Mouse (Mus musculus): Measurements from ENCODE around the gene Tcfl5. TPM values are rescaled to one million over a fixed set of nuclear protein-coding genes. Genes with fewer than 3 reads are reported as not detected.
A peak's percentile ranks its signal among the peaks of the same experiment; 100 is the strongest.

Gene Tcfl5
- total RNA-seq (2014; fragmentation: Nextera tagmentation) (not detected in 2 replicates), total RNA-seq (2017) (0.05 TPM in 1 of 2 replicates, not detected in the other), polyA plus RNA-seq (2012) (not detected in 2 replicates)

DNA sequence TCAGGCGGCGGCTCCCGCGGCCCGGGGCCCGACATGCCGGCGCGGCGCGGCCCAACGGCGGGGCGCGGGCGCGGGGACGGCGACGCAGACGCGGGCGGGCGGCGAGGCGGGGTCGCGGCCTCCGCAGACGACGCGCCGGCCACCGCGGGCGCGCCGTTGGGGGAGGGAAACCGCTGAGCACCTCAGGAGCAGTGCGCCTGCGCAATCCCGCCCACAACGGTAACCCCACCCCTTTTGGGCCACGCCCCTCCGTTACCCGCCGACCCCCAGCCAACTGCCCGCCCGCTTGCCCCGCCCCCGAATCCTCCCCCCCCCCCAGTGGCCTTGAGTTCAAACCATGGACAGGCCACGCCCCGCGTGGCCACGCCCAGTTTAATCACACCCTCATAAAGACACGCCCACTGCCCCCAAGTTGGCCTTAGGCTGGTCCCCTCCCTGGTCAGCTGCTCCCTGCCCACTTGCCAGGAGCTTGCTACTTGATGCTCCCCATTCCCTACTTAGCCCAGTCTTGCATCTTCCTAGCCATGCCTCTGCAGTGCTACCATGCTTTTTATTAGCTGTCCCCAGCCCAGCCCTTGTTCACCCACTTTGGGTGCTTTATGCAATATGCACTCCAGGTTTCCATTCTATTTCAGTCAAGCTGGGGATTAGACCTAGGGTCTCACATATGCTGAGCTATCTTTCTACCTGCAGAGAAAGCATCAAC is at the start of gene Tcfl5:
Tcfl5 (minus strand) TSS at position 154 of the 706 bp plus-strand sequence.
- TF ChIP-seq CTCF (IDR thresholded peaks at IDR 0.05; ENCODE audit: low read depth, low read length) (no peak), POLR2AphosphoS5 (IDR thresholded peaks at IDR 0.05; ENCODE audit: insufficient replicate concordance, low read depth, low read length) (no peak), TAL1 (conservative IDR thresholded peaks at IDR 0.05; ENCODE audit: low read depth, low read length) (no peak), GATA1 (IDR thresholded peaks at IDR 0.05; ENCODE audit: borderline replicate concordance, low read length) (no peak), GATA2 (IDR thresholded peaks at IDR 0.05; ENCODE audit: borderline replicate concordance, low read depth, low read length) (no peak)
- Histone ChIP-seq H3K9me3 (replicated peaks) (peaks cover 22% of the 10 kb centered on the region), H3K4me3 (ENCODE audit: low read depth, low read length) (no peak within 1 kb of the TSS; the same call in 1 of the 2 replicates), H3K36me3 (replicated peaks) (no peaks in the 10 kb centered on the region), H3K4me1 (ENCODE audit: insufficient read depth, low read depth, low read length) (no peaks in the 10 kb centered on the region), H3K27me3 (ENCODE audit: insufficient read depth, low read length) (peaks cover 8% of the 10 kb centered on the region)
- no peak for ATAC-seq (ENCODE audit: extremely low read depth, insufficient number of reproducible peaks, low FRiP score, poor library complexity, severe bottlenecking)
- no peak for DNase-seq (ENCODE audit: low spot score)

DNA sequence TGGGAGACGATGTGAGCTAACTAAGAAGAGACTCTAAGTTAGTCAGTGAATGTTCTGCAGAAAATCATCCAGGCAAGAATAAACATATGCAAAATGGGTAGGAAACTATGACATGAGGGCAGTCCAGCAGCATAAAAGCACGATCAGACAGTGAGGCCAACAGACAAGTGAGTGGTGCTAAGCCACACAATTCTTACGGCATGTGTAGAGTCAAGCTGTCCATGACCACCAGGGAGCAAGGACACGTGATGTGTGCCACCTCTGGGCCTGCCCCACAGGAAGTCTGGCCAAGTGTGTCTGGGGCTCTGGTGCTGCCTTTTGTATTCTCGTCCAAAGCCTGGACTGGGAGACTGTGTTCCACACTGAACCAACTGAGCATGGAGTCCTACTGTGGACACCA is 47.3 kb upstream of the Tcfl5 start:
- no peak for ATAC-seq (ENCODE audit: extremely low read depth, insufficient number of reproducible peaks, low FRiP score, poor library complexity, severe bottlenecking)
- no peaks in the 10 kb centered on the region for H3K9me3 ChIP-seq (replicated peaks)
- H3K4me3 ChIP-seq (ENCODE audit: low read depth, low read length) = no peak overlapping the region
- DNase-seq (ENCODE audit: low spot score) = no peak
- TF ChIP-seq GATA1 (IDR thresholded peaks at IDR 0.05; ENCODE audit: borderline replicate concordance, low read length) = no peak
- no peak for TF ChIP-seq TAL1 (conservative IDR thresholded peaks at IDR 0.05; ENCODE audit: low read depth, low read length)
- no peak for TF ChIP-seq GATA2 (IDR thresholded peaks at IDR 0.05; ENCODE audit: borderline replicate concordance, low read depth, low read length)
- no peak for TF ChIP-seq POLR2AphosphoS5 (IDR thresholded peaks at IDR 0.05; ENCODE audit: insufficient replicate concordance, low read depth, low read length)
- no peak for TF ChIP-seq CTCF (IDR thresholded peaks at IDR 0.05; ENCODE audit: low read depth, low read length)
- H3K36me3 ChIP-seq (replicated peaks) = peaks cover 80% of the 10 kb centered on the region
- H3K4me1 ChIP-seq (ENCODE audit: insufficient read depth, low read depth, low read length) = peaks cover 39% of the 10 kb centered on the region
- H3K27me3 ChIP-seq (ENCODE audit: insufficient read depth, low read length) = no peaks in the 10 kb centered on the region

DNA sequence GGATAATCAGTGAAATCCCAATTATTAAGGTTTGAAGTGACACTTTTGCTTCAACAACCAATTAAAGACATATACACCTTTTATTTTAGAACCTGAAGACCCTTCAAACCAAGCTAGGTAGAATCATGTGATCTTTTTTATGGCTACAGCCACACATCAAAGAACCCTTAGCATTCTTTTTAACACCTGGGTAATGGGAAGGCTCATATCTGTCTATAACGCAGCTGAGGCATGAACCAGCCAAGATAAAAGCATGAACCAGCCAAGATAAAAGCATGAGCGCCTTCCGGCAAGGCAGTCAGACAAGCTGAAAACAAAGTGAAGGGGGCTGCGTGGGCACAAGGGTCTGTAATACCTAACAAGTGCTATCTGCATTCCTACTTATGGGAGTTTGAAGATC is 41.5 kb upstream of the Tcfl5 start:
- peaks cover 100% of the 10 kb centered on the region for H3K36me3 ChIP-seq (replicated peaks)
- ATAC-seq (ENCODE audit: extremely low read depth, insufficient number of reproducible peaks, low FRiP score, poor library complexity, severe bottlenecking) = no peak

DNA sequence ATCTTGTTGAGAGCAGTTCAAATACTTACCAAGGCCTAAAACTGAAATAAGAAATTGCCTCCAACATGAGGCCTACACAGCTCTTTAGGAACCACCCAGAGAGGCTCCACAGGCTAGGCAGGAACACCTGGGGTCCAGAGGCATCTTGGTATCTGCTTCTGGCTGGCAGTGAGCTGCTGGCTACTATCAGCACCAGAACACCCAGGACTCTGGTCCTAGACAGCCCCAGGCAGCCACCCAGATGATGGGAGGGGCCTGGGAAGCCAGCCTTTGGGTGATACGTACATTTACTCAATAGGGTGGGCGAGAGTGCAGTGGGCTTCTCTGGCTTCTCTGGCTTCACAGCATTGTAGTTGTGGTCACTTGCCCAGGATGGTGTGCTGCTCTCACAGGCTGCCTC is 41.0 kb upstream of the Tcfl5 start:
- H3K27me3 ChIP-seq (ENCODE audit: insufficient read depth, low read length) = no peaks in the 10 kb centered on the region
- H3K4me3 ChIP-seq (ENCODE audit: low read depth, low read length) = no peak overlapping the region
- ATAC-seq (ENCODE audit: extremely low read depth, insufficient number of reproducible peaks, low FRiP score, poor library complexity, severe bottlenecking) (no peak), DNase-seq (ENCODE audit: low spot score) (no peak)
- no peaks in the 10 kb centered on the region for H3K9me3 ChIP-seq (replicated peaks)
- TF ChIP-seq GATA1 (IDR thresholded peaks at IDR 0.05; ENCODE audit: borderline replicate concordance, low read length) (no peak), GATA2 (IDR thresholded peaks at IDR 0.05; ENCODE audit: borderline replicate concordance, low read depth, low read length) (no peak), CTCF (IDR thresholded peaks at IDR 0.05; ENCODE audit: low read depth, low read length) (no peak), POLR2AphosphoS5 (IDR thresholded peaks at IDR 0.05; ENCODE audit: insufficient replicate concordance, low read depth, low read length) (no peak), TAL1 (conservative IDR thresholded peaks at IDR 0.05; ENCODE audit: low read depth, low read length) (no peak)
- H3K4me1 ChIP-seq (ENCODE audit: insufficient read depth, low read depth, low read length) = peaks cover 9% of the 10 kb centered on the region
- H3K36me3 ChIP-seq (replicated peaks) = peaks cover 100% of the 10 kb centered on the region

More for the DNA sequence above, 41.5 kb upstream of the Tcfl5 start:
- Histone ChIP-seq H3K4me3 (ENCODE audit: low read depth, low read length) (no peak overlapping the region), H3K27me3 (ENCODE audit: insufficient read depth, low read length) (no peaks in the 10 kb centered on the region), H3K4me1 (ENCODE audit: insufficient read depth, low read depth, low read length) (peaks cover 4% of the 10 kb centered on the region), H3K9me3 (replicated peaks) (no peaks in the 10 kb centered on the region)
- DNase-seq (ENCODE audit: low spot score) = no peak
- TF ChIP-seq CTCF (IDR thresholded peaks at IDR 0.05; ENCODE audit: low read depth, low read length) = no peak

DNA sequence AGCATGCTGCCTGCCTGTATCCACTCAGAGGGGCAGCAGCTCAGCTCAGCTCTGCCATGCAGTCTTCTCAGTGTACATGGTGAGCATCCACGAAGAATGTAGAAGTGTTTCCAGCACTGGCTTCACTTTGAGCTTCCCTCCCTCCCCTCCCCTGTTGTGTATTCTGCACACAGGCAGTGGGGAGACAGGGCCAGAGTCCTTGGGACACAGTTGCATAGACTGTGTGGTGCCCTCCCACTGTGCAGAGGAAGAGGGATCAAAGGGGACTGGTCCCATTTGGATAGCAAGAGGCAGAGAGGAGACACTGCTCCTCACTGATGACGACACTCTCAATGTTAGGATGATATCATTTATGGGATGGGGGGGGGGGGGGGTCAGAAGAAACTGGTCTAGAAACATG is 38.7 kb upstream of the Tcfl5 start:
- H3K9me3 ChIP-seq (replicated peaks) = no peaks in the 10 kb centered on the region
- ATAC-seq (ENCODE audit: extremely low read depth, insufficient number of reproducible peaks, low FRiP score, poor library complexity, severe bottlenecking) = no peak
- H3K36me3 ChIP-seq (replicated peaks) = peaks cover 98% of the 10 kb centered on the region
- peaks cover 10% of the 10 kb centered on the region for H3K4me1 ChIP-seq (ENCODE audit: insufficient read depth, low read depth, low read length)
- DNase-seq (ENCODE audit: low spot score) = no peak
- no peaks in the 10 kb centered on the region for H3K27me3 ChIP-seq (ENCODE audit: insufficient read depth, low read length)
- H3K4me3 ChIP-seq (ENCODE audit: low read depth, low read length) = no peak overlapping the region
- no peak for TF ChIP-seq POLR2AphosphoS5 (IDR thresholded peaks at IDR 0.05; ENCODE audit: insufficient replicate concordance, low read depth, low read length)
- no peak for TF ChIP-seq CTCF (IDR thresholded peaks at IDR 0.05; ENCODE audit: low read depth, low read length)

DNA sequence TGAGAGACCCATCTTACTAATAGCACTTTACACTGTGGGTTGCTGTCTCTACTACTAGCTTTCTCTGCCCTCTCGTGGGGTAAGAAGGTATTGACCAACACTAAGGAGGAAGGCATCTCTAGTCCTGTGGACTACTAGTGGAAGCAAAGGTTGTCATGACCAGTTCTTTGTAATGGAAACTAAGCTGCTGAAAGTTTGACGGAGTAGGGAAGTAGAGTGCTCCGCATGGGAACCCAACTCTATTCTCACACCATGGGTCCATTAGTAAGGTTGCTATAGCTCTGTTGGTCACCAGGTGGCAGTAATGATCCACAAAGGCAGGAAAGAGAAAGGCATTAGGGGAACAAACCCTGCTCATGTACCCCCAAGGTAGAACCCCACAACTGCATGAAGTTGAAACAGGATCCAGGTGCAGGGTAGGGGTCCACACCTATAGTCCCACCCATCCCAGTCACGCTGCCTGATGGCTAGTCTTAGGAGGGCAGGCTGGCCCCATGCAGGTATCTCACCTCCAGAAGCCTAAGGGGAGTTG is 36.2 kb upstream of the Tcfl5 start:
- Histone ChIP-seq H3K9me3 (replicated peaks) (no peaks in the 10 kb centered on the region), H3K4me3 (ENCODE audit: low read depth, low read length) (no peak overlapping the region), H3K36me3 (replicated peaks) (peaks cover 95% of the 10 kb centered on the region), H3K4me1 (ENCODE audit: insufficient read depth, low read depth, low read length) (peaks cover 10% of the 10 kb centered on the region), H3K27me3 (ENCODE audit: insufficient read depth, low read length) (no peaks in the 10 kb centered on the region)
- DNase-seq (ENCODE audit: low spot score) = peak; percentile 57
- peak; percentile 68 for ATAC-seq (ENCODE audit: extremely low read depth, insufficient number of reproducible peaks, low FRiP score, poor library complexity, severe bottlenecking)
- peak; percentile 91 for TF ChIP-seq CTCF (IDR thresholded peaks at IDR 0.05; ENCODE audit: low read depth, low read length)
- no peak for TF ChIP-seq TAL1 (conservative IDR thresholded peaks at IDR 0.05; ENCODE audit: low read depth, low read length)
- TF ChIP-seq GATA1 (IDR thresholded peaks at IDR 0.05; ENCODE audit: borderline replicate concordance, low read length) = no peak
- TF ChIP-seq GATA2 (IDR thresholded peaks at IDR 0.05; ENCODE audit: borderline replicate concordance, low read depth, low read length) = no peak

All from G1E (cell line).